9 mouse cellular contexts compared by ENCODE assay signal in the genomic region with DNA sequence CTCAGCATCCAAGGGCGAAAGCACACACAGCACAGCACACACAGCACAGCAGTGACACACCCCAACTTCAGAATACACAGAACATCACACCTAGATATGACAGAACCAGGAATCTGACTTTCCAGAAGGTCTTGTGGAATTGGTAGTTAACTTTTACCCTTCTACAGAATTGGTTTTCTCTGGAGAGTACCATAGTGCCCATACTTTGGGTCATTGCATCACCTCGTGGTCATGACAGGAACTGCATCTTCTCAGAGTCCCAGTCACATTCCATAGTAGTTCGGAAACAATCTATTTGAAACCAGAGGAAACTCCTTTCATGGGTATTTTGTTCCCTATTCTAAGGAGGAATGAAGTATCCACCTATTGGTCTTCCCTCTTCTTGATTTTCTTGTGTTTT.
DNase-seq lines count a peak whose midpoint lies in the region; ATAC-seq and TF ChIP-seq lines count a peak whose summit lies in the region.
"Had no signal": no experiment of that assay in that cellular context is flagged by ENCODE, and none has a peak within 500 bp of the region (broad histone marks: within the 10 kb centered on the region; RNA-seq: fewer than 3 reads in every experiment).

No protein-coding gene starts in this region.

- TF ChIP-seq POLR2A in embryonic fibroblast, embryonic 13.5 days (IDR thresholded peaks at IDR 0.05; ENCODE audit: low read depth, low read length), result no peak

- no peaks in the 10 kb centered on the region for H3K27me3 ChIP-seq in liver, embryonic 12.5 days (replicated peaks)
- no peaks in the 10 kb centered on the region for H3K27me3 ChIP-seq in hindbrain, embryonic 12.5 days
- H3K27me3 ChIP-seq in splenic B cell, adult 2 months (ENCODE audit: control insufficient read depth, insufficient read depth, low read length, poor library complexity, severe bottlenecking), result no peaks in the 10 kb centered on the region; the same call in 1 of the 2 replicates

- ATAC-seq in liver, embryonic 12.5 days, result no peak
- ATAC-seq in hindbrain, embryonic 12.5 days (ENCODE audit: low FRiP score), result peak; percentile 71
- ATAC-seq in megakaryocyte-erythroid progenitor cell, adult 5-6 weeks (replicated peaks; ENCODE audit: low FRiP score, low TSS enrichment, poor library complexity, severe bottlenecking), result peak; percentile 82

- 42% methylated on average over 3 of the region's 3 CpGs for WGBS in liver, embryonic 12.5 days (ENCODE audit: insufficient replicate concordance)
- WGBS in hindbrain, embryonic 12.5 days, result 44% methylated on average over 3 of the region's 3 CpGs

- no peak overlapping the region for H3K27ac ChIP-seq in liver, embryonic 12.5 days
- no peak overlapping the region for H3K27ac ChIP-seq in embryonic fibroblast, embryonic 13.5 days (ENCODE audit: insufficient read depth, low read length)
- no peak overlapping the region for H3K27ac ChIP-seq in hindbrain, embryonic 12.5 days

- no peak overlapping the region for H3K4me3 ChIP-seq in liver, embryonic 12.5 days
- no peak overlapping the region for H3K4me3 ChIP-seq in embryonic fibroblast, embryonic 13.5 days (ENCODE audit: insufficient read depth, low read length)
- H3K4me3 ChIP-seq in hindbrain, embryonic 12.5 days, result no peak overlapping the region
- H3K4me3 ChIP-seq: myocyte had no signal

- DNase-seq in liver (peak; percentile 43), adipocyte (ENCODE audit: low spot score) (peak; percentile 83)
- peak; percentile 32 to 54 for DNase-seq in layer of hippocampus, postnatal 36 days
- DNase-seq in splenic B cell, adult 2 months (ENCODE audit: low read depth, low spot score), result peak; percentile 71

- H3K9ac ChIP-seq in liver, embryonic 12.5 days, result no peak overlapping the region
- no peak overlapping the region for H3K9ac ChIP-seq in hindbrain, embryonic 12.5 days

- no peak overlapping the region for H3K4me2 ChIP-seq in liver, embryonic 12.5 days
- no peak overlapping the region for H3K4me2 ChIP-seq in hindbrain, embryonic 12.5 days (replicated peaks)

- H3K4me1 ChIP-seq in liver, embryonic 12.5 days, result no peaks in the 10 kb centered on the region
- H3K4me1 ChIP-seq in embryonic fibroblast, embryonic 13.5 days (ENCODE audit: control insufficient read depth, insufficient read depth, low read length), result no peaks in the 10 kb centered on the region
- H3K4me1 ChIP-seq in hindbrain, embryonic 12.5 days, result no peaks in the 10 kb centered on the region

- peak; percentile 46; the same call in 1 of the 2 replicates for TF ChIP-seq CTCF in embryonic fibroblast, embryonic 13.5 days (IDR thresholded peaks at IDR 0.05; ENCODE audit: borderline replicate concordance, insufficient read depth, low read length)

- H3K36me3 ChIP-seq in liver, embryonic 12.5 days, result 0 out of 2 replicates have a peak, but pooled peaks cover 6% of the 10 kb centered on the region
- H3K36me3 ChIP-seq in hindbrain, embryonic 12.5 days, result no peaks in the 10 kb centered on the region
- no peaks in the 10 kb centered on the region for H3K36me3 ChIP-seq in splenic B cell, adult 2 months (ENCODE audit: control insufficient read depth, insufficient read depth, low read length, poor library complexity, severe bottlenecking)

- no peaks in the 10 kb centered on the region for H3K9me3 ChIP-seq in liver, embryonic 12.5 days (replicated peaks)
- H3K9me3 ChIP-seq in hindbrain, embryonic 12.5 days (replicated peaks), result no peaks in the 10 kb centered on the region
